Mouse (Mus musculus) cerebellum, adult 9-10 months (tissue): Measurements from ENCODE around the gene Olfr1002.
"Not testable (repeated sequence)": the region's sequence is repeated elsewhere in the genome, so short reads cannot be mapped to it uniquely, and the experiment has no call there.

ENCODE experiments used
- DNase-seq: peaks from one replicate; pipeline ENCODE4 v3.0.0; 2022

Olfr1002 gene

GRCm38 (mm10) chr2:85650604-85651003, at the start of gene Olfr1002:
Olfr1002 (minus strand) TSS chr2:85650704.
- no peak for DNase-seq

GRCm38 (mm10) chr2:85689131-85689530, 38.6 kb upstream of the Olfr1002 start, which contains the start of gene Olfr1008:
Olfr1008 (plus strand) TSS chr2:85689431.
- DNase-seq = no peak

- no peak for DNase-seq
These were observed 28.2 kb upstream of the Olfr1002 start, which contains the start of gene Olfr1006 for GRCm38 (mm10) chr2:85678667-85679066. Olfr1006 (minus strand) TSS chr2:85678767.

- not testable (repeated sequence) for DNase-seq
These were observed 13.9 kb upstream of the Olfr1002 start, which contains the start of gene Olfr154 for GRCm38 (mm10) chr2:85664355-85664754. Olfr154 (minus strand) TSS chr2:85664455.

- no peak for DNase-seq
These were observed 38.7 kb downstream of the Olfr1002 start, which contains the start of gene Olfr1000 for GRCm38 (mm10) chr2:85611803-85612202. Olfr1000 (minus strand) TSS chr2:85611903.
